Mouse (Mus musculus) lung, adult 2 months (tissue): ENCODE data around the gene Ccdc51. TPM values are rescaled to one million over a fixed set of nuclear protein-coding genes. Genes with fewer than 3 reads are reported as not detected.

Source experiments
- DNase-seq: peaks from one replicate; pipeline ENCODE4 v3.0.0; 2022
- H3K4me1 ChIP-seq: fragments of 200-500 bp; 2 replicates; pipeline ENCODE4 v1.6.1; 2011; ENCODE audit warnings: low read length; ENCODE audit not compliant: control insufficient read depth, insufficient read depth
- H3K4me3 ChIP-seq: fragments of 200-500 bp; replicated peaks from 2 replicates; pipeline ENCODE3; 2011; ENCODE audit warnings: low read depth, mild to moderate bottlenecking, control low read depth, low read length; ENCODE audit errors: extremely low read depth
- CTCF ChIP-seq: fragments of 200-500 bp; IDR thresholded peaks from 2 replicates; pipeline ENCODE4 v1.5.1; 2011; ENCODE audit warnings: mild to moderate bottlenecking, low read length, control low read depth; ENCODE audit not compliant: insufficient read depth
- POLR2A ChIP-seq: fragments of 200-500 bp; IDR thresholded peaks from 2 replicates; pipeline ENCODE4 v1.6.1; 2011; ENCODE audit warnings: low read depth, mild to moderate bottlenecking, control low read depth, low read length, borderline replicate concordance; ENCODE audit errors: extremely low read depth
- WGBS: fragments of 180-500 bp; shearing (Covaris S2); methylation state at CpG from one replicate; pipeline ENCODE4 v1.1.7; 2018; 5-methylcytosine and 5-hydroxymethylcytosine counted together
- polyA plus RNA-seq: library from polyadenylated mRNA; depleted of rRNA; stranded (reverse); fragments of >200 nt; gene quantifications from 2 replicates; pipeline ENCODE4 v1.2.3, GENCODE M21; 2012

Gene Ccdc51
- polyA plus RNA-seq, 1 experiment, result 3.7 TPM

- no peak for DNase-seq
- Histone ChIP-seq H3K4me3 (no peak overlapping the region), H3K4me1 (0 out of 2 replicates have a peak, but pooled peaks cover 2% of the 10 kb centered on the region)
- WGBS, result 89% methylated on average over 3 of the region's 3 CpGs
- TF ChIP-seq POLR2A, result no peak
- no peak for TF ChIP-seq CTCF
Observed at GRCm38 (mm10) chr9:109102541-109102940, 20.2 kb downstream of the Ccdc51 start.

DNA sequence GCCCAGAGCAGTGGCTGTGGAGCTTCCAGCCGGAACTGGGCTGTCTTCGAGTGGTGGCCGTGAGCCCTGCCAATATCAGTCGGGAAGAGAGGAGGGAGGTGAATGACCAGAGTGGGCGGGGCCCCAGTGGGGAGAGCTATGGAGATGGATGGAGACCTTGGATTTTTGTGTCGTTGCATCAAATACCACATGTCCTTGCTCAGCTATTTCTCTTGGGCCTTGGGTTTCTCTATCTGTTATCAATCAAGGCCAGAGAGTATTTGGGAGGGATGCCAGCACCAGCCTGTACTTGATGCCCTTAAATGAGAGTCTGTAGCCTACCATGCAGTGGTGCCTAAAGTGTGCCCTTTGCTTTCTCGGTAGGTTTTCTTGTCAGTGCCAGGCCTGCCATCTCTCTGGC, 21.0 kb downstream of the Ccdc51 start:
- H3K4me3 ChIP-seq, result no peak overlapping the region
- WGBS, result 54% methylated on average over 7 of the region's 7 CpGs
- no peak for DNase-seq
- 0 out of 2 replicates have a peak, but pooled peaks cover 2% of the 10 kb centered on the region for H3K4me1 ChIP-seq
- TF ChIP-seq CTCF (no peak), POLR2A (no peak)

GRCm38 (mm10) chr9:109104083-109104482, 21.8 kb downstream of the Ccdc51 start:
- Histone ChIP-seq H3K4me3 (no peak overlapping the region), H3K4me1 (0 out of 2 replicates have a peak, but pooled peaks cover 2% of the 10 kb centered on the region)
- 89% methylated on average over 9 of the region's 9 CpGs for WGBS
- no peak for DNase-seq
- no peak for TF ChIP-seq POLR2A

GRCm38 (mm10) chr9:109105011-109105410, 22.7 kb downstream of the Ccdc51 start:
- no peak for TF ChIP-seq POLR2A
- TF ChIP-seq CTCF, result no peak
- DNase-seq, result no peak
- 0 out of 2 replicates have a peak, but pooled peaks cover 2% of the 10 kb centered on the region for H3K4me1 ChIP-seq
- 63% methylated on average over 12 of the region's 12 CpGs for WGBS
- no peak overlapping the region for H3K4me3 ChIP-seq

DNA sequence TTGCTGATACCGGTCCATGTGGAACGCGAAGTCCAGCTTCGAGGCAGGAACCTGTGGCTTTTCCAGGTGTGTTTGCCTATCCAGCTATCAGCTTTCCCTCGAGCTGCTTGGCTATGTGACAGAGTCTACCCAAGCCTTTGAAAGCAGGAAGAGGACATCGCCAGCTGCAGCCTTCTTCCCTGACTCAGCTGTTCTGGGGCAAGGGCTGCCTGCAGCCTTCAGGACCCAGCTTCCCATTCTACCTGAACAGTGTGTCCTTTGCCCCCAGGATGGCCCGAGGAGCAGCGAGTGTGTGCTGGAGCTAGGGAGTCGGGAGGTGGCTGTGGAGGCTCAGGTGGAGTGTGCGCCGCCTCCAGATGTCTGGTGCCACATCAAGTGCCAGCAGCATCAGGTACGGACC, 23.4 kb downstream of the Ccdc51 start:
- 0 out of 2 replicates have a peak, but pooled peaks cover 2% of the 10 kb centered on the region for H3K4me1 ChIP-seq
- WGBS, result 83% methylated on average over 12 of the region's 12 CpGs
- no peak for TF ChIP-seq POLR2A
- no peak for TF ChIP-seq CTCF
- no peak for DNase-seq
- H3K4me3 ChIP-seq, result no peak overlapping the region

DNA sequence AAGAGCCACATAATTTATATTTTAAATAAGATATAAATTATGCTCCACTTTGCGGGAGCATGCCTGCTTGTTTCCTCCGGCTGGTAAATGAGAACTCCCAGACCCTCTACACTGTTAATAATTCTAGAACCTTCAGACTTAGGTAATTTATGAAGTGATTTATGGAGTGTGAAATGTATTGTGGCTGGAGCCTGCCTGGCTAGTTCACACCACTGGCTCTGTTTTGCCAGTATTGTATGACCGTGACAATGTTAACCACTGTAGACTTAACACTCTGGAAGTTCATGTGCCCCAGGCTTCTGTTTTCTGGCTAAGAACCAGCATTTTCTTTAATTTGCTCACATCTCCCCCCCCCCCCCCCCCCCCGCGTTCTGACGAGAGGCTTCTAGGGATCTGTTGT, 25.0 kb downstream of the Ccdc51 start:
- Histone ChIP-seq H3K4me1 (no peaks in the 10 kb centered on the region), H3K4me3 (no peak overlapping the region)
- DNase-seq, result no peak
- TF ChIP-seq POLR2A, result no peak
- no peak for TF ChIP-seq CTCF
- 61% methylated on average over 6 of the region's 6 CpGs for WGBS

GRCm38 (mm10) chr9:109110240-109110639, 27.9 kb downstream of the Ccdc51 start:
- no peaks in the 10 kb centered on the region for H3K4me1 ChIP-seq
- WGBS, result 94% methylated on average over 11 of the region's 11 CpGs
- no peak for TF ChIP-seq CTCF
- no peak for TF ChIP-seq POLR2A
- no peak for DNase-seq
- H3K4me3 ChIP-seq, result no peak overlapping the region

- no peak for TF ChIP-seq CTCF
- no peak for TF ChIP-seq POLR2A
- 79% methylated on average over 4 of the region's 4 CpGs for WGBS
- Histone ChIP-seq H3K4me1 (no peaks in the 10 kb centered on the region), H3K4me3 (no peak overlapping the region)
- DNase-seq, result no peak
Observed at GRCm38 (mm10) chr9:109111101-109111500, 28.8 kb downstream of the Ccdc51 start.

DNA sequence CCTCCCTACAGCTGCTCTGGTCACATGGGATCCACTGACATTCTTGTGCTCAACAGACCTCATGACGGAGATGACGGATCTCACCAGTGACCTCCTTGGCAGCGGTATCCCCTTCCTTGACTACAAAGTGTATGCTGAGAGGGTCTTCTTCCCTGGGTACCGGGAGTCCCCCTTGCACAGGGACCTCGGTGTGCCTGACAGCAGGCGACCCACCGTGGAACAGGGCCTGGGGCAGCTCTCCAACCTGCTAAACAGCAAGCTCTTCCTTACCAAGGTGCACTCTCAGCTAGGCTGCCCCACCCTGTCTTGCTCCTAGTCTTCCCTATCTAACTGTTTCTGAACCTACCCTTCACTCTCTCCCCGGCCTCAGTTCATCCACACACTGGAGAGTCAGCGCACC, 29.3 kb downstream of the Ccdc51 start:
- Histone ChIP-seq H3K4me1 (no peaks in the 10 kb centered on the region), H3K4me3 (no peak overlapping the region)
- TF ChIP-seq CTCF (no peak), POLR2A (no peak)
- WGBS, result 95% methylated on average over 9 of the region's 9 CpGs
- no peak for DNase-seq

GRCm38 (mm10) chr9:109113331-109113730, 31.0 kb downstream of the Ccdc51 start:
- no peak for DNase-seq
- Histone ChIP-seq H3K4me1 (0 out of 2 replicates have a peak, but pooled peaks cover 2% of the 10 kb centered on the region), H3K4me3 (no peak overlapping the region)
- TF ChIP-seq POLR2A (no peak), CTCF (no peak)
- WGBS, result 82% methylated on average over 8 of the region's 8 CpGs
